Mouse (Mus musculus) testis, postnatal 10 days (tissue): ENCODE data around the gene Stat2.
A peak's percentile ranks its signal among the peaks of the same experiment; 100 is the strongest.
"Not testable (repeated sequence)": the region's sequence is repeated elsewhere in the genome, so short reads cannot be mapped to it uniquely, and the experiment has no call there.

Experiments used
- DNase-seq: peaks from one replicate; pipeline ENCODE4 v3.0.0; 2021; ENCODE audit warnings: low spot score

Gene Stat2

GRCm38 (mm10) chr10:128258953-128259352, 11.4 kb upstream of the Stat2 start:
- no peak for DNase-seq

- DNase-seq: no peak
These were observed 10.4 kb upstream of the Stat2 start for GRCm38 (mm10) chr10:128259946-128260345.

- not testable (repeated sequence) for DNase-seq
These were observed 10.0 kb upstream of the Stat2 start for GRCm38 (mm10) chr10:128260376-128260775.

- DNase-seq: no peak
These were observed 8.1 kb upstream of the Stat2 start for GRCm38 (mm10) chr10:128262300-128262699.

- DNase-seq: no peak
These were observed 6.7 kb upstream of the Stat2 start for GRCm38 (mm10) chr10:128263393-128264310.

- DNase-seq: no peak
These were observed 2.0 kb upstream of the Stat2 start, which contains the start of gene Apof for GRCm38 (mm10) chr10:128268371-128268770. Apof (plus strand) TSS chr10:128268671.

GRCm38 (mm10) chr10:128269206-128269910, 1.0 kb upstream of the Stat2 start:
- DNase-seq: no peak

- DNase-seq: no peak
These were observed 507 bp downstream of the Stat2 start for GRCm38 (mm10) chr10:128270866-128271265.

GRCm38 (mm10) chr10:128271883-128272282, 1.5 kb downstream of the Stat2 start:
- no peak for DNase-seq

GRCm38 (mm10) chr10:128272819-128273439, 2.6 kb downstream of the Stat2 start:
- not testable (repeated sequence) for DNase-seq

GRCm38 (mm10) chr10:128275374-128275773, 5.0 kb downstream of the Stat2 start:
- not testable (repeated sequence) for DNase-seq

- DNase-seq: no peak
These were observed 7.8 kb downstream of the Stat2 start for GRCm38 (mm10) chr10:128278158-128278557.

GRCm38 (mm10) chr10:128280943-128281342, 10.6 kb downstream of the Stat2 start:
- no peak for DNase-seq

GRCm38 (mm10) chr10:128281682-128282081, 11.3 kb downstream of the Stat2 start:
- no peak for DNase-seq

GRCm38 (mm10) chr10:128282886-128283450, 12.6 kb downstream of the Stat2 start:
- DNase-seq: no peak

- peak; percentile 86 for DNase-seq
These were observed 13.5 kb downstream of the Stat2 start for GRCm38 (mm10) chr10:128283604-128284579.

GRCm38 (mm10) chr10:128290594-128290993, 20.2 kb downstream of the Stat2 start:
- not testable (repeated sequence) for DNase-seq

GRCm38 (mm10) chr10:128296370-128297090, 26.2 kb downstream of the Stat2 start:
- no peak for DNase-seq

- peak; percentile 67 for DNase-seq
These were observed 26.9 kb downstream of the Stat2 start for GRCm38 (mm10) chr10:128297221-128297620.

- DNase-seq: peak; percentile 78
These were observed 27.3 kb downstream of the Stat2 start for GRCm38 (mm10) chr10:128297622-128298021.
